Mouse (Mus musculus) monocyte, adult 5-6 weeks (primary cell): Measurements from ENCODE around the gene Ptpra. TPM values are rescaled to one million over a fixed set of nuclear protein-coding genes. Genes with fewer than 3 reads are reported as not detected.

Source experiments
- ATAC-seq: fragments of 153-309, 156-312 bp; replicated peaks from 2 replicates; pipeline ENCODE4 v1.8.0; 2017; ENCODE audit warnings: mild to moderate bottlenecking; ENCODE audit not compliant: low TSS enrichment, insufficient number of reproducible peaks, severe bottlenecking, poor library complexity, low FRiP score
- total RNA-seq: library from RNA; stranded (forward); fragments of 200-1000, 200-491, 200-594 nt; gene quantifications from 3 replicates; pipeline ENCODE4 v1.2.3, GENCODE M21; 2017

Gene Ptpra
- 103 to 177 TPM (median 151 TPM) in 3 replicates for total RNA-seq

- peak; percentile 91 for ATAC-seq
Measured at GRCm38 (mm10) chr2:130449794-130450433, at the start of gene Ptpra. Gene Ptpra, plus strand, starts transcription at chr2:130450278.

- no peak for ATAC-seq
Measured at GRCm38 (mm10) chr2:130401891-130402290, 48.2 kb upstream of the Ptpra start.

DNA sequence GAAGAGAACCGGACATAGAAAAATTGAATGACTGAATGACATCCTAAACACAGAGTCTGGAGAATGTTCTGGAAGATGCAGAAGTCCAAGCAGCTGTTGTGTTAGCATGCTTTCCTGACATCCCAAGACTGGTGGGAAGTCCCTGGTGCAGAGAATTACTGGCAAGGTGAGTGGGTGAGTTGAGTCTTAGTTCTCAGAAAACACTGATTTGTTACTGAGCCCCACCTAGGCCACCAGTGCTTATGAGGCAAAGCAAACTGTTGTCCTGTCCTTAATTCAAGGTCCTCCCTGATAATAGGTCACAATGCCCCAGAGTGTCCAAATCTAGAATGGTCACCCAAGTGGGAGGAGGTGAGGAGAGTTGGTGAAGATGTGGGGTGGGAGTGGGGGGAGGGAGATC is 45.1 kb upstream of the Ptpra start, which contains the start of the genes Gm28372 and 1700020A23Rik:
TSS of gene Gm28372 (plus strand) at position 301 of the 400 bp plus-strand sequence.
TSS of gene 1700020A23Rik (plus strand) at position 321 of the 400 bp plus-strand sequence.
- ATAC-seq, result no peak

DNA sequence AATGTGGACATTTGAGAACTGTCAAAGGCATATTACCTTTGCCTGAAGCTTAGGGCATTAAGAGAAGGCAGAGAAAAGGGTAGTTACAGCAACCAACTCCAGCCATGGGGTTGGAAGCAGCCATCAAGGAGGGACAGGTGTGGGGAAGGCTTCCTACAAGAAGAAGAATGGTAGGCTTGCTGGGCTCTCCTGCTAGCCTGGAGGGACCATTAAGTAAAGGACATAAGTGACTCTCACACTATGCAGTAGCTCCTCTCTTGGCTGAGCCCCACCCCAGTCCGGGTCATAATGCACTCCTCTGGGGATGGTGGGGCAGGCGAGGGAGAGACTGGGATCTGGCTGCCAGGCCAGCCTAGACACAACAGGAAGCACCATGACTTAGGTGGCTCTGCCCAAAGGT is 43.9 kb upstream of the Ptpra start, which contains the start of gene Tmem239:
TSS of gene Tmem239 (plus strand) at position 301 of the 400 bp plus-strand sequence.
- no peak for ATAC-seq

- ATAC-seq, result no peak
Measured at GRCm38 (mm10) chr2:130408194-130408593, 41.9 kb upstream of the Ptpra start.

DNA sequence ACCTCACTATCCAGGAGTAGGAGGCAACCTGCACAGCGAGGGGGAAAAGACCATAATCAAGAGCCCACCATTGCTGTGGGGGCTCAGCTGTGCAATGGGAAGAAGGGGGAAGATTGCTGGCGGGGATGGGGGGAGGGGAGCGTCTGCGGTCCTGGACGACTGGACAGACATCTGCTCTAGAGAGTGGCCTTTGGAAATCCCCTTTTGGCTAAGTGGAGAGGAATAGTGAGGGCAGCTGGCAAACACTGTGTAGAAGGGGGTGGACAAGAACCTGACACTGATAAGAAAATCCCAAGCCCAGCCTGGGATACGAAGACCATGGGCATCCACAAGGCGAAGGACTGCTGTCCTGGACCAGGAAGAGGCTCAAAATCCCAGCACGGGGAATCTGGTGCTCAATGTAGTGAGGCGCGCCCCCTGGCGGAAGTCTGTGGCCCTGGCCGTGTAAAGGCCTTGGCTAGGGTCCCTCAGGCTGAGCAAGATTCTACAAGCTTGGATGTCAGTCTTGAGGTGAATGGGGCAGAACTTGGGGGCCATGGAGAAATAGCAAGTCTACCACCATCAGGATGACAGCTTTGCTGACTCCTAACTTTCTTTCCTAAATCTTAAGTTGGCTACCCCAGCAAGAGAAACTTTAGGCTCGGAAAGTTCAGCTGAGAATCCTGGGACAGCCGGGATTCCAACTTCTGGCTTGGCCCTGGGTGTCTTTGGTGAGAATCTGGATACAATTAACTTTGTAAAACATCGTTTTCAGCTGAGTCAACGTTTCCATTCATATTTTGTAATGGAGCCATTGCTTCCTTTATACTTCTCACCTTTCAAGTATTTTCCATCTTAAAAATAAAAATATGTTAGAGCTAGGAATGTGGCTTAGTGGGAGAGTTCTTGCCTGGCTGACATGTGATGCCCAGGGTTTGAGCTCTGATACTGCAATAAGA is 38.3 kb upstream of the Ptpra start:
- ATAC-seq, result peak; percentile 79

DNA sequence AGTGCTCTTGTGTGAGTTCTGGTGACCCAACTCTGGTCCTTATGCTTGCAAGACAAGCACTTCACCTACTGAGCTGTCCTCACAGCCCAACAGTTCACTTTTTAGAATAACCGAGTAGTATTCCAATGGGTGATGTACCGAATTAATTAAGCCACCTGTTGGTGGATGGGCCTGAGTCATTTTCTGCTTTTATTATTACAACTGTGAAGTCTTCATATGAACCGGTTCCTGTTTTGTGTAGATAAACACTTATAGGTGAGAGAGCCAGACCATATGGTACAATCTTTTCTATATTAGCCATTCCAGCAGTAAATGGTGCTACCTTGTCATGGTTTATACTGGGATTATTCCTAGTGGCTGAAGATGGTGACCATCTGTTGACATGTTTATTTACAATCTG is 37.3 kb upstream of the Ptpra start:
- no peak for ATAC-seq

DNA sequence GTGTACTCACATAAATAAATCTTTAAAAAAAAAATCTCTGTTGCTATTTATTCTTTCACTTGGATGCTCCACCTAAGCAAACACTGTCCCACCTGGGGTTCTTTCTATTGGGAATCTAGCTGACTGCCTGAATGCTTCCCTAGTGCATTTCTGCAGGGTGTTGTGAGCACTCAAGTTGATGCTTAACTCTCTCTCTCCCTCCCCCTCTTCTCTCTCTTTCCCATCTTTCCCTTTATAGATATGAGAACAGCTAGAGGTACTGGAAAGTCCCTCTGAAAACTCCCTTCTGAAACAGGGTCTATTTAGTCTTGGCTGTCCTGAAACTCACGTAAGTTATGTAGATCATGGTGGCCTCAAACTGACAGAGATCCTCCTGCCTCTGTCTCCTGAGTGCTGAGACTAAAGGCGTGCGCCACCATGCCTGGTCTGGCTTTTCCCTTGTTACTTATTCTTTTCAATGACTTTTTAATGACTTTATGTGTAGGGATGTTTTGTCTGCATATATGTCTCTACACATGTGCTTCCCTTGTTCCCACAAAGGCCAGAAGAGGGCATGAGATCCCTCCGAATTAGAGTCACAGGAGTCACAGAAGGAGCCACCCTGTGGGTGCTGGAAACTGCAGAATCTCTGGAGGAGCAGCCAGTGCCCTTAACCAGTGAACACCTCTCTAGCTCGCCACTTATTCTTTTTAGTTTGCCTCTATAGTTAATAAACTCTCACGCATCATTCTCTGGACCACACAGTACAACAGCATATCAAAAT is 35.8 kb upstream of the Ptpra start:
- ATAC-seq, result no peak

DNA sequence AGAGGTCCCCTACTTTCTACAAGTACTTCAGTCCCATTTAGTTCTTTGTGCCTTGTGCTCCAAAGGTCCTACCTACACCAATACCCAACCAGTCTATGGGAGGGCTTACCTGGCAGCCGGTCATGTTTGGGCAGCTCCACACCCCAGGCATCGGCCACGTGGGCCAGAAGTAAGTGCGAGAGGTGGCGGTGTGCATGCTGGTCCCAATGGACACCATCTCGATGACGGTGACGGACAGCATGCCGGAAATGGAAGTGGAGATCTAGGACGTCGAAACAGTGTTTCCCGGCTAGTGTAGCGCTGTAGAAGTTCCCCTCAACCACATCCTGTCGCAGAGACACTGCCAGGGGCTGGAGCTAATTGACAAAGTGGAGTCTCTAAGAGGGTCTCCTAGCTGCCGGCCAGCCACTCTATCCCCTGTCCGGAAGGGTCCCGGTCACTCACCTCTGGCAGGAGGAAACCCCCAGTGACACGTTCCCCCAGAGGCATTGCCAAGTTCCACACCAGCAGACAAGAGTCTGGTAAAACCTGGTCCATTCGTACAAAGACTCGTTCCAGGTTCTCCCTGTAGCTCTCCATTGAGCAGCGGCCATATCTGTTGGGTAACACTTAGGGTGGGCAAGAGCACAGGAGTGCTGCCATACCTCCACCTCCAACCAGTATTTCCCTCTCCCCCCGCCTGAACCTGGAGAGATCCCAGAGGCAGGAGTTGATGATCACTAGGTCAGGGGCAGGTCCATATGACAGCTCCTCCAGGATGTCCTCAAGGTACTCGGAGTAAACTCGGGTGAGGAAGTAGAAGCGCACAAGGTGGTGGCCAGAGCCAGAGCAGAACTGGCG is 28.1 kb upstream of the Ptpra start:
- no peak for ATAC-seq

- peak; percentile 3; the same call in 1 of the 2 replicates for ATAC-seq
Measured at GRCm38 (mm10) chr2:130423397-130424125, 26.5 kb upstream of the Ptpra start.

DNA sequence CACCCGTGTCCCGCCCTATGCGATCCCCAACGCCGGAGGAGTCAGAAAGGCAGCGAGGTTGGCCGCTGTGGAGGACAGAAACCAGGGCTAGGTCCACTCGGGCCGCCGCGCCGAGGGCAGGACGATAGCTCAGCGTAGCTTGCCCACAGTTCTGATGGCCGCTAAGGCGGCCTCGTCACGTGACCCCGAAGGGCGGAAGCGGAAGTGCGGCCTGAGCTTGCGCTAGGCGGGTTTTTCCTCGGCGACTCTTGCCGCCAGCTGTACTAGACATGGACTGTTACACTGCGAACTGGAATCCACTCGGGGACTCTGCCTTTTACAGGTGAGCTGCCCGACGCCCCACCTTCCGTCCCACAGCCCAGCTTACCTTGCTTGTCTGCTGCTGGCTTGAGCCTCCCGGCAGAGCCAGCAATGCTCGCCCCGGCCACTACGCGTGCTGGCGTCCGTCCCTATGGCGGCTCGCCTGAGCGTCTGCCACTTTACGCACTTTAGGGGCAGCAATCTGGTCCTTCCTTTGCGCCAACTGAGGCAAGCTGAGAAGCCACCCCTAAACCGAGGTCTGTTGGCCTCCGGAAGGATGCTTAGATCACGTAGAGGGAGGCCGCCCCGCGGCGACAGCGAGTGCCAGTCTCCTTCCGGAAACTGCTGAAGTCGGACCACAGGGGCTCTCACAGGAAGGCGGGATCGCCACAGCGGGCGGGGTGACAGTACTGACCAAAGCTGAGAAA is 25.8 kb upstream of the Ptpra start, which contains the start of the genes Vps16 and Pced1a:
TSS of gene Vps16 (plus strand) at position 214 of the 728 bp plus-strand sequence.
TSS of gene Pced1a (minus strand) at position 576 of the 728 bp plus-strand sequence.
- ATAC-seq, result peak; percentile 85

DNA sequence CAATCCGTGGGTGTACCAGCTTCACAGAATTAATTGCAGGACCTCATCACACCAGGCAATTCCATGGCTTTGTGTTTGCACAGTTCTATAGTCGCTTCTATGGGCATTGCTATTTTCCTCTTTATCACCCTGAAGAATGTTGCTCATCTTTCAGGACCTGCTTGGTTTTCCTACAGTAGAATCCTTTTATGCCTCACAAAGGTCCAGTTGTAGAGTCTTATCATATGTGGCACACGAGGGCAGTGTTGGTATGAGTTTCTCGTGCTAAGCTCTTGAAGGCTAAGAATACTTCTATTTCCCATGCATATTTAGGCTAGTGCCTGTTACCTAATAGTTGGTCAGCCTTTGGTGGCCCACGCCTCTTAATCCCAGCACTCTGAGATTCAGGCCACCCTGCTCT is 25.0 kb upstream of the Ptpra start:
- no peak for ATAC-seq

- ATAC-seq, result no peak
Measured at GRCm38 (mm10) chr2:130429851-130430250, 20.2 kb upstream of the Ptpra start.

DNA sequence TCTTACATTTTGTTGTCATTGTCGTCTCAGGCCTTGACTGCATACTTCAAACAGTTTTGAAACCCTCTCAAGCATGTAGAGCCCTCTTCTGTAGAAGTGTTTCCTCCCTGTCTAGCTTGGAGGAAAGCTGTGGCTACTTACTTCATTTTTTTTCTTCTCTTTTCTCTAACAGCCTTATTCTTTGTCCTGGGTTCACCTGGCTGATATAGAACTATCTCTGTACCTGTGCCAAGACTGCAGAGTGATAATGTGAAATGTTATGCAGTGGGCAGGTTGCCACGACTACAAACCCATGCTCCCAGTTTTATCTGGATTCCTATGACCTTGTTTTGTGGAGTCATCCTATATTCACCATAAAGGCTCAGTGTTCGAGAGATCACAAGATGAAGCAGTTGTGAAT is 19.6 kb upstream of the Ptpra start:
- ATAC-seq, result no peak

GRCm38 (mm10) chr2:130432157-130432556 is 17.9 kb upstream of the Ptpra start:
- ATAC-seq, result no peak

- ATAC-seq, result peak; percentile 59; the same call in 1 of the 2 replicates
Measured at GRCm38 (mm10) chr2:130433152-130433551, 16.9 kb upstream of the Ptpra start.

- ATAC-seq, result no peak
Measured at GRCm38 (mm10) chr2:130436769-130437168, 13.3 kb upstream of the Ptpra start.
